Mouse (Mus musculus): ENCODE data around the gene Gpr155. TPM values are rescaled to one million over a fixed set of nuclear protein-coding genes. Genes with fewer than 3 reads are reported as not detected.

Gene Gpr155
- polyA plus RNA-seq, 1 experiment, result 1.8 TPM

DNA sequence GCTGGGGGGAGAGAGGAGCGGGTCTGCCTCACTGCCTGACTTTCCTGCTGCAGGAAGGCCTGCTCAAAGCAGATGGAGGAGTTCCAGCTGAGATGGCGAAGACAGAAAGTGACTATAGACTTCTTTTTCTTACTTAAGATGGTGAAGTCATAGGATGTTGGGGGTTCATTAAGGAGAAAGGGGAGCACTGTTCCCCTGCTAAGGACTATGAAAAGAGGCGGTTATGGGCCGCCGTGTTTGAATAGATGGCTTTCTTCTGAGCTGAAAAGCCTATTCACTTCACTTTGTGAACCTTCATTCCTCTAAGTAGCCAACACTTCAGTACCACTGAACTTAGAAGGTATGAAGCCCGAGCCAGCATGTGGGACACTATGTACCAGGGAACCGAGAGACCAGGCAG, 33.4 kb upstream of the Gpr155 start:
- Histone ChIP-seq H3K9me3 (replicated peaks; ENCODE audit: control insufficient read depth, insufficient read depth, low read length, poor library complexity, severe bottlenecking) (no peaks in the 10 kb centered on the region), H3K4me3 (ENCODE audit: low read depth, low read length) (no peak overlapping the region), H3K4me1 (ENCODE audit: control insufficient read depth, insufficient read depth, low read length) (no peaks in the 10 kb centered on the region), H3K9ac (ENCODE audit: low read depth, poor library complexity, severe bottlenecking) (no peak overlapping the region), H3K27me3 (ENCODE audit: control insufficient read depth, insufficient read depth, low read length, poor library complexity, severe bottlenecking) (no peaks in the 10 kb centered on the region), H3K27ac (ENCODE audit: insufficient read depth, low read length) (no peak overlapping the region), H3K36me3 (ENCODE audit: control insufficient read depth, insufficient read depth, low read length, poor library complexity, severe bottlenecking) (no peaks in the 10 kb centered on the region)
- TF ChIP-seq EP300 (IDR thresholded peaks at IDR 0.05; ENCODE audit: insufficient read depth, low read depth, low read length) (no peak), CTCF (IDR thresholded peaks at IDR 0.05; ENCODE audit: low read depth, low read length) (no peak), POLR2A (IDR thresholded peaks at IDR 0.05; ENCODE audit: insufficient read depth, low read length) (no peak)

DNA sequence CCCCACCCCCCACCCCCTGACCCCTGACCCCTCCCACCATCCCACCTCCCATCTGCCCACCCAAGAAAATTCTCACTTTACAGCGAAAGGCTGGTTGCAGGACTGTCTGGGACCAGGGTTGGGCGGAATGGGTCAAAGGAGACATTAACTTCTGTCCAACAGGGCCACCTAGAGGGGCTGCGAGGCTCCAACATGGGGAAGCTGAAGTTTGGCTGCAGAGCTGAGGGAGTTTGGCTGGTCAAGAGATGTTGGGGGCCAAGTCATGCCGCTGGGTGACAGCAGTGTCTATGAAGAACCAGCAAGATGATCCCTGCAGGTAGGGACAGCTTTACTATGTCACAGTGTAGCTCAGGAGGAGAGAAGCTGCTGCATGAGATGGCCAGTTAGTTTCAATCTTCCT, 32.9 kb upstream of the Gpr155 start:
- Histone ChIP-seq H3K27me3 (ENCODE audit: control insufficient read depth, insufficient read depth, low read length, poor library complexity, severe bottlenecking) (no peaks in the 10 kb centered on the region), H3K27ac (ENCODE audit: insufficient read depth, low read length) (no peak overlapping the region), H3K4me3 (ENCODE audit: low read depth, low read length) (no peak overlapping the region), H3K4me1 (ENCODE audit: control insufficient read depth, insufficient read depth, low read length) (no peaks in the 10 kb centered on the region), H3K9me3 (replicated peaks; ENCODE audit: control insufficient read depth, insufficient read depth, low read length, poor library complexity, severe bottlenecking) (no peaks in the 10 kb centered on the region), H3K9ac (ENCODE audit: low read depth, poor library complexity, severe bottlenecking) (no peak overlapping the region), H3K36me3 (ENCODE audit: control insufficient read depth, insufficient read depth, low read length, poor library complexity, severe bottlenecking) (no peaks in the 10 kb centered on the region)
- TF ChIP-seq POLR2A (IDR thresholded peaks at IDR 0.05; ENCODE audit: insufficient read depth, low read length) (no peak), CTCF (IDR thresholded peaks at IDR 0.05; ENCODE audit: low read depth, low read length) (peak; percentile 51), EP300 (IDR thresholded peaks at IDR 0.05; ENCODE audit: insufficient read depth, low read depth, low read length) (no peak)

DNA sequence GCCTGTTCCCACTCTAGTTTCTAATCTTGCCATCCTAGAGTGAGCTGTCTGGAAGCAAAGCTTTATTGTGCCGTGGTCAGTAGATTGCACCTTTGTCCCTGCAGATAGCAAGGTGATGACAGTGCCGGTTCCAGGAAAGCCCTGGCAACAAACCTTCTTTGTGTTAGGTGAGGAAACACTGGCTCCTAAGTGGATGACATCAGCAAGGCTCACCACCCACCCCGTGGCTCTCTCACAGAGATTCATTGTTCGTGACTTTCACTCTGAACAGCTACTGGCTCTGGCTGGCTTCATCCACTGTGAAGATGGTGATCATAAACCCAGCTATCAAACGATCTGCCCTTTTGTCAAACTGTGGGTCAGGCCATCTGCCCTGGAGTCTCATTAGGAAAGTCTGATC, 29.5 kb upstream of the Gpr155 start:
- Histone ChIP-seq H3K4me1 (ENCODE audit: control insufficient read depth, insufficient read depth, low read length) (no peaks in the 10 kb centered on the region), H3K4me3 (ENCODE audit: low read depth, low read length) (no peak overlapping the region), H3K27ac (ENCODE audit: insufficient read depth, low read length) (no peak overlapping the region), H3K9me3 (replicated peaks; ENCODE audit: control insufficient read depth, insufficient read depth, low read length, poor library complexity, severe bottlenecking) (no peaks in the 10 kb centered on the region), H3K27me3 (ENCODE audit: control insufficient read depth, insufficient read depth, low read length, poor library complexity, severe bottlenecking) (no peaks in the 10 kb centered on the region), H3K9ac (ENCODE audit: low read depth, poor library complexity, severe bottlenecking) (no peak overlapping the region), H3K36me3 (ENCODE audit: control insufficient read depth, insufficient read depth, low read length, poor library complexity, severe bottlenecking) (no peaks in the 10 kb centered on the region)
- no peak for TF ChIP-seq POLR2A (IDR thresholded peaks at IDR 0.05; ENCODE audit: insufficient read depth, low read length)
- no peak for TF ChIP-seq EP300 (IDR thresholded peaks at IDR 0.05; ENCODE audit: insufficient read depth, low read depth, low read length)
- no peak for TF ChIP-seq CTCF (IDR thresholded peaks at IDR 0.05; ENCODE audit: low read depth, low read length)

DNA sequence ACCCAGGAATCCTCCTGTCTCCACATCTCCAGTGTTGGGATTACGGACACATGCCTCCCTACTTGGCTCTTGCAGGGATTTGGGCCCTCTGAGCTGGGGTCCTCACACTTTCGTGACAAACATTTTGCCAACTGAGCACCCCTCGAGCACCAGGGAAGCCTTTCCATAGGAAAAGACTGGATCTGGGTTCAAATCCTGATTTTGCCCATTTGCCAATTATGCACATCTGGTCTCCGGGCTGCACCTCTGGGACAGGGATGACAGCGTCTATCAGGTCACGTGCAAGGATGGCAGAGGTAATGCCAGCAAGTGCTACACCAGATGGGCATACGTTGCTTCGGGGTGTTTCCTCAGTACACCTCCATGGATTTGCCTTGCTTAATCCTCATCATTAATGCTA, 23.7 kb upstream of the Gpr155 start:
- TF ChIP-seq EP300 (IDR thresholded peaks at IDR 0.05; ENCODE audit: insufficient read depth, low read depth, low read length) (no peak), CTCF (IDR thresholded peaks at IDR 0.05; ENCODE audit: low read depth, low read length) (no peak), POLR2A (IDR thresholded peaks at IDR 0.05; ENCODE audit: insufficient read depth, low read length) (no peak)
- H3K27ac ChIP-seq (ENCODE audit: insufficient read depth, low read length), result no peak overlapping the region
- no peaks in the 10 kb centered on the region for H3K4me1 ChIP-seq (ENCODE audit: control insufficient read depth, insufficient read depth, low read length)
- H3K36me3 ChIP-seq (ENCODE audit: control insufficient read depth, insufficient read depth, low read length, poor library complexity, severe bottlenecking), result no peaks in the 10 kb centered on the region
- H3K4me3 ChIP-seq (ENCODE audit: low read depth, low read length), result no peak overlapping the region
- H3K27me3 ChIP-seq (ENCODE audit: control insufficient read depth, insufficient read depth, low read length, poor library complexity, severe bottlenecking), result no peaks in the 10 kb centered on the region
- no peaks in the 10 kb centered on the region for H3K9me3 ChIP-seq (replicated peaks; ENCODE audit: control insufficient read depth, insufficient read depth, low read length, poor library complexity, severe bottlenecking)
- H3K9ac ChIP-seq (ENCODE audit: low read depth, poor library complexity, severe bottlenecking), result no peak overlapping the region

DNA sequence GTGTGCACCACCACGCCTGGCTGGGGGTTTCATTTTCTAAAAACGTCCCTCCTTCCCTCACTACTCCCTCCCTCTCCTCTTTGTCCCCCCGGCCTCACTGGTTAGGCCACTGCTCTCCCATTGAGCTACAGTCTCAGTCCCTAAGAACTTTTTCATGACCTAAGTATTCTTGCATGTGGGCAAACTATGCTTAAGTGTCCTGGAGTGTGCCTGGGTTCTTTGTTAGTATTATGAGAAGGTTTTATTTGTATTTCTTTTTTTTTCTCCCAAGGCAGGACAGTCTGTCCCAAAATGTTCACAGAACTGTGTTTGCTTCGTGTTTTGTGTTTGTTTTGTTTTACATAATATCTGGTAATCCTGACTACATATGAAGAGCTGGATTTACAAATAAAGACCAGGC, 21.3 kb upstream of the Gpr155 start:
- H3K9ac ChIP-seq (ENCODE audit: low read depth, poor library complexity, severe bottlenecking), result no peak overlapping the region
- no peaks in the 10 kb centered on the region for H3K27me3 ChIP-seq (ENCODE audit: control insufficient read depth, insufficient read depth, low read length, poor library complexity, severe bottlenecking)
- no peak overlapping the region for H3K27ac ChIP-seq (ENCODE audit: insufficient read depth, low read length)
- no peaks in the 10 kb centered on the region for H3K9me3 ChIP-seq (replicated peaks; ENCODE audit: control insufficient read depth, insufficient read depth, low read length, poor library complexity, severe bottlenecking)
- TF ChIP-seq POLR2A (IDR thresholded peaks at IDR 0.05; ENCODE audit: insufficient read depth, low read length) (no peak), EP300 (IDR thresholded peaks at IDR 0.05; ENCODE audit: insufficient read depth, low read depth, low read length) (no peak), CTCF (IDR thresholded peaks at IDR 0.05; ENCODE audit: low read depth, low read length) (no peak)
- H3K4me3 ChIP-seq (ENCODE audit: low read depth, low read length), result no peak overlapping the region
- H3K4me1 ChIP-seq (ENCODE audit: control insufficient read depth, insufficient read depth, low read length), result no peaks in the 10 kb centered on the region
- H3K36me3 ChIP-seq (ENCODE audit: control insufficient read depth, insufficient read depth, low read length, poor library complexity, severe bottlenecking), result no peaks in the 10 kb centered on the region

DNA sequence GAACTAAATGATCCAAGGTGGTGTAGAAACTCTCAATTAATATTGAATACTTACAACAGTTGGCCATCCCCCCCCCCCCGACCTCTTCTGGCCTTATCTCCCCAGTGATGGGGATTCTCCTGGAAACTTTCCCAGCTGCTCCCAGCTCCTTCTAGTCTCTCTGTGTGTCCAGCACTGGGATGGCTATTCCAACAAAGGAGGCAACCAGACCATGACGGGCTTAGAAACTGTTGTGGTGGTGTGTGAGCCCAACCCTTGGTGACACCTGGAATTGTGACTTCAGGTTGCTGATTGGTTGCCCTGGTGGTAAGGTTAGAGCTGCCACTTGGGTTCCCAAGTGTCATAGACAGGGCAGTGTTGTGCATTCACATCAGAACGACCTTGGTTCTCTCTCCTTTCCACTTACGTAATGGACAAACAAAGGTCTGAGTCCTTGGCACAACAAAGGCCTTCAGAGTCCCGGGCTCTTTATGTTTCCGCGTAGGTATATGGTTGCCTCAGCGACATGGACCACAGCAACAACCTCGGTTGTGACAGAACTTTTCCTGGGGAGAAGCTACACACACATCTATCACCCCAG, 20.1 kb upstream of the Gpr155 start:
- Histone ChIP-seq H3K36me3 (ENCODE audit: control insufficient read depth, insufficient read depth, low read length, poor library complexity, severe bottlenecking) (no peaks in the 10 kb centered on the region), H3K27me3 (ENCODE audit: control insufficient read depth, insufficient read depth, low read length, poor library complexity, severe bottlenecking) (no peaks in the 10 kb centered on the region), H3K9ac (ENCODE audit: low read depth, poor library complexity, severe bottlenecking) (no peak overlapping the region), H3K27ac (ENCODE audit: insufficient read depth, low read length) (no peak overlapping the region), H3K9me3 (replicated peaks; ENCODE audit: control insufficient read depth, insufficient read depth, low read length, poor library complexity, severe bottlenecking) (no peaks in the 10 kb centered on the region), H3K4me3 (ENCODE audit: low read depth, low read length) (no peak overlapping the region), H3K4me1 (ENCODE audit: control insufficient read depth, insufficient read depth, low read length) (no peaks in the 10 kb centered on the region)
- TF ChIP-seq CTCF (IDR thresholded peaks at IDR 0.05; ENCODE audit: low read depth, low read length) (no peak), EP300 (IDR thresholded peaks at IDR 0.05; ENCODE audit: insufficient read depth, low read depth, low read length) (no peak), POLR2A (IDR thresholded peaks at IDR 0.05; ENCODE audit: insufficient read depth, low read length) (no peak)

Measured in ES-Bruce4 (cell line).